ENCODE assay signal across 26 mouse cellular contexts in genomic region chr7:65580938-65581534, GRCm38 (mm10). TPM values are rescaled to one million over a fixed set of nuclear protein-coding genes. Genes with fewer than 3 reads are reported as not detected.
DNase-seq lines count a peak whose midpoint lies in the region; ATAC-seq and TF ChIP-seq lines count a peak whose summit lies in the region.
"Had no signal": no experiment of that assay in that cellular context is flagged by ENCODE, and none has a peak within 500 bp of the region (broad histone marks: within the 10 kb centered on the region; RNA-seq: fewer than 3 reads in every experiment).

No protein-coding gene starts in this region.

- H3K9ac ChIP-seq in hindbrain, embryonic 15.5 days = no peak overlapping the region
- H3K9ac ChIP-seq in hindbrain, embryonic 14.5 days = no peak overlapping the region
- no peak overlapping the region for H3K9ac ChIP-seq in midbrain, embryonic 14.5 days (replicated peaks; ENCODE audit: low read length)
- no peak overlapping the region for H3K9ac ChIP-seq in midbrain, embryonic 13.5 days (replicated peaks)
- no peak overlapping the region for H3K9ac ChIP-seq in neural tube, embryonic 14.5 days (replicated peaks; ENCODE audit: low read depth, low read length)
- H3K9ac ChIP-seq: embryonic facial prominence, embryonic 13.5 days; forebrain, embryonic 13.5 days had no signal

- no peak overlapping the region for H3K4me2 ChIP-seq in hindbrain, embryonic 15.5 days
- no peak overlapping the region for H3K4me2 ChIP-seq in hindbrain, embryonic 14.5 days (replicated peaks)
- H3K4me2 ChIP-seq in midbrain, embryonic 14.5 days (ENCODE audit: low read length) = no peak overlapping the region
- no peak overlapping the region for H3K4me2 ChIP-seq in midbrain, embryonic 13.5 days (replicated peaks)
- no peak overlapping the region for H3K4me2 ChIP-seq in neural tube, embryonic 14.5 days (ENCODE audit: low read depth, low read length)
- H3K4me2 ChIP-seq: embryonic facial prominence, embryonic 13.5 days; forebrain, embryonic 13.5 days; heart, embryonic 11.5 days had no signal

- H3K4me1 ChIP-seq in hindbrain, embryonic 15.5 days (replicated peaks) = peaks cover 4% of the 10 kb centered on the region
- peaks cover 6% of the 10 kb centered on the region; the same call in 1 of the 2 replicates for H3K4me1 ChIP-seq in hindbrain, embryonic 14.5 days (replicated peaks; ENCODE audit: control insufficient read depth, insufficient read depth, low read length)
- no peaks in the 10 kb centered on the region for H3K4me1 ChIP-seq in midbrain, embryonic 14.5 days (ENCODE audit: control insufficient read depth, insufficient read depth, low read length)
- H3K4me1 ChIP-seq in midbrain, embryonic 13.5 days (replicated peaks) = peaks cover 8% of the 10 kb centered on the region; the same call in 1 of the 2 replicates
- 0 out of 2 replicates have a peak, but pooled peaks cover 4% of the 10 kb centered on the region for H3K4me1 ChIP-seq in neural tube, embryonic 14.5 days (ENCODE audit: control insufficient read depth, insufficient read depth, low read length)

- WGBS in hindbrain, embryonic 15.5 days = 49% methylated on average over 10 of the region's 10 CpGs
- WGBS in hindbrain, embryonic 14.5 days = 50% methylated on average over 10 of the region's 10 CpGs
- 71% methylated on average over 10 of the region's 10 CpGs for WGBS in midbrain, embryonic 14.5 days
- 70% methylated on average over 10 of the region's 10 CpGs for WGBS in midbrain, embryonic 13.5 days
- WGBS in neural tube, embryonic 14.5 days = 20% methylated on average over 10 of the region's 10 CpGs

- H3K9me3 ChIP-seq in hindbrain, embryonic 15.5 days = no peaks in the 10 kb centered on the region
- H3K9me3 ChIP-seq in hindbrain, embryonic 14.5 days (ENCODE audit: control insufficient read depth, low read length) = no peaks in the 10 kb centered on the region
- H3K9me3 ChIP-seq in midbrain, embryonic 14.5 days (ENCODE audit: control insufficient read depth, low read length) = no peaks in the 10 kb centered on the region
- no peaks in the 10 kb centered on the region for H3K9me3 ChIP-seq in midbrain, embryonic 13.5 days
- H3K9me3 ChIP-seq in neural tube, embryonic 14.5 days (ENCODE audit: control insufficient read depth, low read length) = no peaks in the 10 kb centered on the region
- H3K9me3 ChIP-seq: embryonic facial prominence, embryonic 10.5 days; embryonic facial prominence, embryonic 13.5 days; forebrain, embryonic 13.5 days; G1E had no signal

- TF ChIP-seq CTCF in layer of hippocampus, adult 2 months (conservative IDR thresholded peaks at IDR 0.05) = no peak

- H3K36me3 ChIP-seq in hindbrain, embryonic 15.5 days = no peaks in the 10 kb centered on the region
- no peaks in the 10 kb centered on the region for H3K36me3 ChIP-seq in hindbrain, embryonic 14.5 days (replicated peaks; ENCODE audit: control insufficient read depth, insufficient read depth)
- no peaks in the 10 kb centered on the region for H3K36me3 ChIP-seq in midbrain, embryonic 14.5 days (ENCODE audit: control insufficient read depth, insufficient read depth, low read length)
- H3K36me3 ChIP-seq in midbrain, embryonic 13.5 days = no peaks in the 10 kb centered on the region
- H3K36me3 ChIP-seq in neural tube, embryonic 14.5 days (ENCODE audit: control insufficient read depth, insufficient read depth, low read length) = no peaks in the 10 kb centered on the region
- H3K36me3 ChIP-seq: embryonic facial prominence, embryonic 10.5 days; embryonic facial prominence, embryonic 13.5 days; G1E had no signal

- no peak overlapping the region for H3K27ac ChIP-seq in hindbrain, embryonic 15.5 days (replicated peaks)
- no peak overlapping the region for H3K27ac ChIP-seq in hindbrain, embryonic 14.5 days
- no peak overlapping the region for H3K27ac ChIP-seq in midbrain, embryonic 14.5 days (replicated peaks; ENCODE audit: low read depth, low read length)
- no peak overlapping the region for H3K27ac ChIP-seq in midbrain, embryonic 13.5 days
- no peak overlapping the region for H3K27ac ChIP-seq in neural tube, embryonic 14.5 days (ENCODE audit: low read depth, low read length)
- no peak overlapping the region for H3K27ac ChIP-seq in layer of hippocampus, adult 2 months
- H3K27ac ChIP-seq: embryonic facial prominence, embryonic 10.5 days; embryonic facial prominence, embryonic 13.5 days; forebrain, embryonic 13.5 days; gastrocnemius, adult 2 months had no signal

- ATAC-seq in hindbrain, embryonic 15.5 days (ENCODE audit: low FRiP score, low read depth) = peak; percentile 36; the same call in 1 of the 2 replicates
- ATAC-seq in hindbrain, embryonic 14.5 days (ENCODE audit: low FRiP score) = no peak
- no peak for ATAC-seq in midbrain, embryonic 14.5 days (ENCODE audit: low FRiP score, low TSS enrichment)
- ATAC-seq in midbrain, embryonic 13.5 days = no peak
- ATAC-seq in neural tube, embryonic 14.5 days (ENCODE audit: low read depth) = peak; percentile 56; the same call in 1 of the 2 replicates
- ATAC-seq: forebrain, embryonic 13.5 days; forebrain, embryonic 16.5 days; Patski had no signal

- H3K27me3 ChIP-seq in hindbrain, embryonic 15.5 days = no peaks in the 10 kb centered on the region
- no peaks in the 10 kb centered on the region for H3K27me3 ChIP-seq in hindbrain, embryonic 14.5 days (ENCODE audit: control insufficient read depth, insufficient read depth, low read length)
- no peaks in the 10 kb centered on the region for H3K27me3 ChIP-seq in midbrain, embryonic 14.5 days (ENCODE audit: control insufficient read depth, insufficient read depth, low read length)
- H3K27me3 ChIP-seq in midbrain, embryonic 13.5 days = no peaks in the 10 kb centered on the region
- no peaks in the 10 kb centered on the region for H3K27me3 ChIP-seq in neural tube, embryonic 14.5 days (ENCODE audit: control insufficient read depth, insufficient read depth, low read length)
- H3K27me3 ChIP-seq: embryonic facial prominence, embryonic 13.5 days; forebrain, embryonic 13.5 days; Patski had no signal

- no peak overlapping the region for H3K4me3 ChIP-seq in hindbrain, embryonic 15.5 days
- H3K4me3 ChIP-seq in hindbrain, embryonic 14.5 days (replicated peaks; ENCODE audit: low read length) = no peak overlapping the region
- no peak overlapping the region for H3K4me3 ChIP-seq in midbrain, embryonic 14.5 days (replicated peaks; ENCODE audit: low read depth, low read length)
- no peak overlapping the region for H3K4me3 ChIP-seq in midbrain, embryonic 13.5 days (replicated peaks)
- no peak overlapping the region for H3K4me3 ChIP-seq in neural tube, embryonic 14.5 days (ENCODE audit: low read depth, low read length)
- H3K4me3 ChIP-seq in layer of hippocampus, adult 2 months = no peak overlapping the region
- H3K4me3 ChIP-seq: embryonic facial prominence, embryonic 10.5 days; embryonic facial prominence, embryonic 13.5 days; erythroblast, embryonic 14.5 days; forebrain, embryonic 13.5 days; gastrocnemius, adult 2 months had no signal

- no peak for DNase-seq in hindbrain, embryonic 14.5 days (ENCODE audit: low spot score)
- peak; percentile 5 for DNase-seq in midbrain, embryonic 14.5 days
- no peak for DNase-seq in layer of hippocampus, adult 2 months (ENCODE audit: low spot score in 2 of 2)
- DNase-seq in urinary bladder, postnatal 14 days (ENCODE audit: low spot score) = no peak
- DNase-seq: adrenal gland, postnatal 10 days; B cell, adult 2 months; cerebellum, adult 11-12 months; cerebellum, adult 8-10 months; cerebellum, postnatal 10 days; cerebellum, postnatal 36 days; embryo, embryonic 11 days; gastrocnemius, adult 2 months; gastrocnemius, postnatal 14 days; heart, adult 11 months had no signal

RNA-seq across cellular contexts. Expression of gene Tjp1, which starts 53.5 kb away (rescaled TPM):
- polyA plus RNA-seq in hindbrain, embryonic 15.5 days (2015; fragmentation: Nextera tagmentation; extraction: Ambion mirVana) = 26.8 and 33.5 TPM in 2 replicates
- 30.4 and 33.2 TPM in 2 replicates for polyA plus RNA-seq in hindbrain, embryonic 14.5 days (2014; fragmentation: Nextera tagmentation; extraction: Ambion mirVana)
- 19.6 and 22.4 TPM in 2 replicates for polyA plus RNA-seq in midbrain, embryonic 14.5 days (2014; fragmentation: Nextera tagmentation; extraction: Ambion mirVana)
- polyA plus RNA-seq in midbrain, embryonic 13.5 days (2015; fragmentation: Nextera tagmentation; extraction: Ambion mirVana) = 22.3 and 26.9 TPM in 2 replicates
- polyA plus RNA-seq in neural tube, embryonic 14.5 days (2014; fragmentation: Nextera tagmentation; extraction: Ambion mirVana) = 33.1 and 37.0 TPM in 2 replicates
- 100 to 1,000 TPM; 141 to 174 TPM for total RNA-seq in layer of hippocampus, adult 2 months (2021)
- total RNA-seq: CH12.LX had no signal

Comparison
In these comparisons a context has a peak if more than half of its experiments do, and no peak if none do; other contexts are left out.
1. ATAC-seq: peak in hindbrain, embryonic 15.5 days (single experiment) and neural tube, embryonic 14.5 days (single experiment); none in hindbrain, embryonic 14.5 days (single experiment), midbrain, embryonic 14.5 days (single experiment) and midbrain, embryonic 13.5 days (single experiment).